Mouse (Mus musculus) limb, embryonic 14.5 days (tissue): Measurements from ENCODE around the gene Cirbp. TPM values are rescaled to one million over a fixed set of nuclear protein-coding genes. Genes with fewer than 3 reads are reported as not detected.
A peak's percentile ranks its signal among the peaks of the same experiment; 100 is the strongest.

Experiments used
- ATAC-seq: fragments of 200-750 bp; cut with Nextera tagmentation; 2 replicates; pipeline ENCODE4 v1.8.0; 2017; ENCODE audit warnings: low read depth, moderate number of reproducible peaks, moderate TSS enrichment; ENCODE audit not compliant: low FRiP score
- DNase-seq: peaks from one replicate; pipeline ENCODE4 v3.0.0-alpha.2; 2015; ENCODE audit warnings: low spot score
- H3K27ac ChIP-seq: fragments of 300-500 bp; sonication (generic); replicated peaks from 2 replicates; pipeline ENCODE4 v1.5.1; 2014; ENCODE audit warnings: low read depth, mild to moderate bottlenecking, low read length, moderate library complexity, mixed read lengths
- H3K27me3 ChIP-seq: fragments of 300-500 bp; sonication (generic); 2 replicates; pipeline ENCODE4 v1.6.1; 2014; ENCODE audit warnings: low read length, mixed read lengths; ENCODE audit not compliant: control insufficient read depth, insufficient read depth
- H3K36me3 ChIP-seq: fragments of 300-500 bp; sonication (generic); 2 replicates; pipeline ENCODE4 v1.6.1; 2014; ENCODE audit warnings: mild to moderate bottlenecking, low read length, moderate library complexity, mixed read lengths; ENCODE audit not compliant: control insufficient read depth, insufficient read depth
- H3K4me1 ChIP-seq: fragments of 300-500 bp; sonication (generic); 2 replicates; pipeline ENCODE4 v1.6.1; 2014; ENCODE audit warnings: antibody characterized with exemption, low read length, mixed read lengths; ENCODE audit not compliant: control insufficient read depth, insufficient read depth
- H3K4me2 ChIP-seq: fragments of 300-500 bp; sonication (generic); replicated peaks from 2 replicates; pipeline ENCODE4 v1.6.1; 2014; ENCODE audit warnings: low read depth, mild to moderate bottlenecking, low read length, moderate library complexity; ENCODE audit not compliant: severe bottlenecking
- H3K4me3 ChIP-seq: fragments of 300-500 bp; sonication (generic); replicated peaks from 2 replicates; pipeline ENCODE4 v1.5.1; 2014; ENCODE audit warnings: low read length
- H3K9ac ChIP-seq: fragments of 300-500 bp; sonication (generic); 2 replicates; pipeline ENCODE4 v1.6.1; 2014; ENCODE audit warnings: mild to moderate bottlenecking, low read depth, low read length, moderate library complexity; ENCODE audit not compliant: severe bottlenecking
- H3K9me3 ChIP-seq: fragments of 300-500 bp; sonication (generic); 2 replicates; pipeline ENCODE4 v1.6.1; 2016; ENCODE audit warnings: low read length; ENCODE audit not compliant: control insufficient read depth
- POLR2A ChIP-seq: fragments of 200-500 bp; IDR thresholded peaks from 2 replicates; pipeline ENCODE4 v1.8.0; 2012; ENCODE audit warnings: inconsistent platforms, mild to moderate bottlenecking, moderate library complexity, borderline replicate concordance; ENCODE audit not compliant: insufficient read depth, insufficient read length; ENCODE audit errors: extremely low read depth
- WGBS: fragments of 180-500 bp; shearing (Covaris S2); extraction: QIAGEN DNeasy Blood & Tissue Kit; methylation state at CpG from one replicate; pipeline ENCODE4 v1.1.7; 2014; 5-methylcytosine and 5-hydroxymethylcytosine counted together
- polyA plus RNA-seq, 2 experiments: library from polyadenylated mRNA; depleted of rRNA in 1 of 2; stranded (reverse) in 1 of 2; unstranded in 1 of 2; fragments of >200 nt; fragmentation: Nextera tagmentation in 1 of 2; extraction: Ambion mirVana in 1 of 2; gene quantifications; 2 replicates each; pipeline versions ENCODE4 v1.2.1 to v1.2.3; 2012 to 2014

Cirbp gene
- polyA plus RNA-seq, 2 experiments: 101 to 289 TPM

- Histone ChIP-seq H3K36me3 (peaks cover 63% of the 10 kb centered on the region), H3K9me3 (no peaks in the 10 kb centered on the region), H3K27ac (0 out of 2 replicates have a peak overlapping the region, but pooled peaks have one; percentile 43), H3K9ac (no peak overlapping the region), H3K27me3 (no peaks in the 10 kb centered on the region), H3K4me2 (no peak overlapping the region), H3K4me3 (no peak overlapping the region), H3K4me1 (peaks cover 59% of the 10 kb centered on the region)
- DNase-seq: no peak
- ATAC-seq: no peak
- WGBS: 61% methylated on average over 7 of the region's 7 CpGs
- TF ChIP-seq POLR2A: no peak
Measured at GRCm38 (mm10) chr10:80156752-80157053, 9.1 kb upstream of the Cirbp start.

GRCm38 (mm10) chr10:80157141-80157929, 8.4 kb upstream of the Cirbp start:
- H3K4me2 ChIP-seq: no peak overlapping the region
- no peak overlapping the region for H3K4me3 ChIP-seq
- peaks cover 56% of the 10 kb centered on the region for H3K36me3 ChIP-seq
- DNase-seq: no peak
- H3K27me3 ChIP-seq: no peaks in the 10 kb centered on the region
- H3K4me1 ChIP-seq: peaks cover 61% of the 10 kb centered on the region
- WGBS: 64% methylated on average over 15 of the region's 15 CpGs
- no peaks in the 10 kb centered on the region for H3K9me3 ChIP-seq
- no peak for TF ChIP-seq POLR2A
- no peak overlapping the region for H3K9ac ChIP-seq
- ATAC-seq: no peak
- H3K27ac ChIP-seq: no peak overlapping the region

- H3K4me1 ChIP-seq: peaks cover 54% of the 10 kb centered on the region
- no peaks in the 10 kb centered on the region for H3K9me3 ChIP-seq
- H3K4me2 ChIP-seq: peak overlapping the region; percentile 81; the same call in 1 of the 2 replicates
- TF ChIP-seq POLR2A: no peak
- peak overlapping the region; percentile 2; the same call in 1 of the 2 replicates for H3K4me3 ChIP-seq
- WGBS: 5% methylated on average over 18 of the region's 18 CpGs
- H3K9ac ChIP-seq: 0 out of 2 replicates have a peak overlapping the region, but pooled peaks have one; percentile 16
- H3K36me3 ChIP-seq: peaks cover 45% of the 10 kb centered on the region
- no peak for DNase-seq
- H3K27me3 ChIP-seq: no peaks in the 10 kb centered on the region
- H3K27ac ChIP-seq: peak overlapping the region; percentile 83
- ATAC-seq: no peak
Measured at GRCm38 (mm10) chr10:80158307-80158986, 7.3 kb upstream of the Cirbp start.

DNA sequence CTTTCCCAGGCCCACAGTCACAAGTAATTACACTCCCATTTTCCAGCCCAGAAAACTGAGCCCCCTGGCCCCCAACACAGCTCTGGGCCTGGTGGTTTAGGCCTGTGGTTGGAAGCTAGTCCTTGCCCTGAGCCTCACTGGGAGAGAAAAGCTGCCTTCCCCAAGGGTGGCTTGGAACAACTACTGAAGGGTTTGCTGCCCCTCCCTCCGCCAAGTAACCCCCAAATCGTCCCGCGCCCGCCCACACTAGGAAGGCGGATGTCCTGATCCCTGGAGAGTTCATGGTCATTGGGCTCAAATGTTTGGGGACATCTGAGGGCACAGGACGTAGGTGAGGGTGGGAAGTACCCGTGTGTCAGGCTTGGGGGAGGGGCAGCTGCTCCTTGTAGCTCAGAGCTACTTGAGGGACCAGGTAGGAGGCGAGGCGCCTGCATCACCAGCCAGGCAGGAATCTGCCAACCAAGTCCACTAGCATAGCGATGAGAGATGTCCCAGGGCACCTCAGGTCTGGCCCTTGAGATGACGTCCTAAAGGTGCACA, 6.7 kb upstream of the Cirbp start:
- Histone ChIP-seq H3K4me1 (peaks cover 54% of the 10 kb centered on the region), H3K27me3 (no peaks in the 10 kb centered on the region), H3K4me2 (peak overlapping the region; percentile 81), H3K27ac (peak overlapping the region; percentile 83), H3K36me3 (peaks cover 39% of the 10 kb centered on the region), H3K9me3 (no peaks in the 10 kb centered on the region), H3K4me3 (peak overlapping the region; percentile 43), H3K9ac (peak overlapping the region; percentile 35; the same call in 1 of the 2 replicates)
- WGBS: 8% methylated on average over 12 of the region's 12 CpGs
- TF ChIP-seq POLR2A: no peak
- DNase-seq (no peak), ATAC-seq (peak; percentile 2; the same call in 1 of the 2 replicates)
